ENCODE assay signal across 20 mouse cellular contexts in the genomic region with DNA sequence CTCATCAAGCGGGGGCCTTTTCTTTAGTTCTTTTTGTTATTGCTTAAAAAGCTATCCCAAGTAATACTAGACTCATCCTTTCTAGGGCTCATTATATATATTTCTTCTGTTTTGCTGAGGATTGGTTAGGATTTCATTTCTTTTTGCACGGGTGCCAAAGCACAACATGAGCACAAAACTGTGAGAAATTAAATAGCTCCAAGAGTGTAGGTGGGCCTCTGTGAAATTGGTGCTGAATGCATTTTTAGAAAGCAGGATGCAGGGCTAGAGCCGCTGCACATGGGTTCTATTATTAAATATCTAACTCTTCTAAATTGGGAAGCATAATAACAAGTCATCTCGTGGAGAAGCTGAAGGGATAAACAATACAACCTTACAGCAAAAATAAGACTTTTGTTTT.
DNase-seq lines count a peak whose midpoint lies in the region.
"Had no signal": no experiment of that assay in that cellular context is flagged by ENCODE, and none has a peak within 500 bp of the region (broad histone marks: within the 10 kb centered on the region; RNA-seq: fewer than 3 reads in every experiment).

No protein-coding gene starts in this region.

- intact Hi-C loops in left cerebral cortex, postnatal 10 days (cut with DNase I): no loop called here

- peak; percentile 64 to 66 for DNase-seq in frontal cortex, adult 2 months (ENCODE audit: extremely low spot score in 1 of 2, low spot score in 1 of 2)
- DNase-seq in frontal cortex, postnatal 14 days (ENCODE audit: low spot score in 2 of 2): no peak
- peak; percentile 43 for DNase-seq in left cerebral cortex, adult 11 months (ENCODE audit: low spot score)
- DNase-seq in left cerebral cortex, postnatal 10 days (ENCODE audit: extremely low spot score in 1 of 2, low spot score in 2 of 2): no peak
- peak; percentile 40 to 59 for DNase-seq in left cerebral cortex, adult 9 months (ENCODE audit: low spot score in 2 of 2)
- DNase-seq in right cerebral cortex, postnatal 36 days (ENCODE audit: low spot score in 2 of 2): peak; percentile 8 to 63
- no peak for DNase-seq in natural killer cell, adult 2 months (ENCODE audit: low spot score in 2 of 2)
- DNase-seq: adrenal gland, postnatal 10 days; cerebellum, adult 11 months; cerebellum, adult 9-10 months; cerebellum, postnatal 36 days; gastrocnemius, adult 2 months; heart, adult 2 months; heart, postnatal 4 days; kidney, adult 8-10 months; kidney, postnatal 4 days; layer of hippocampus, postnatal 36 days; lung, postnatal 36 days; thymus, adult 2 months; thymus, postnatal 36 days had no signal

Comparison
In these comparisons a context has a peak if more than half of its experiments do, and no peak if none do; other contexts are left out.
1. DNase-seq: peak in frontal cortex, adult 2 months (2 of 2), left cerebral cortex, adult 11 months (single experiment), left cerebral cortex, adult 9 months (2 of 2) and right cerebral cortex, postnatal 36 days (2 of 2); none in frontal cortex, postnatal 14 days (0 of 2), left cerebral cortex, postnatal 10 days (0 of 2) and natural killer cell, adult 2 months (0 of 2).